Mouse (Mus musculus) kidney, adult 8-10 months (tissue): ENCODE measurements around the gene Gm4894.

ENCODE experiments used
- DNase-seq, 2 experiments: peaks; one replicate each; pipeline ENCODE4 v3.0.0; 2022

Gm4894 gene

DNA sequence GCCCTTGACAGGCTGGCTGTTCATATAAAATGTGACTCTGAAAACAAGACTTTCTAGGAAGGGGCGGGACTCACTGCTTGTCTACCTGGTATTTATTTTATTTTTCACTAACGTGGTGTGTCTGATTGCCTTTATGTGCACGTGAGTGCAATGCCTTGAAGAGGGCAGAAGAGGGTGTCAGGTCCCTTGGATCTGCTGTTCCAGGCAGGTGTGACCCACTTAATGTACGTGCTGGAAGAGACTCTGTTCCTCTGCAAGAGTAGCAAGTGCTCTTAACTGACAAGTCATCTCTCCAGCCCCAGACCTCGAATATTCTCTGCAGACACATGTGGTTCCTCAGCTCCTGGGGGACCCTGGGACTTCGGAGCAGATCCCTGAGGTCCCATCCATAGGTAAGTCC, at the start of gene Gm4894:
Gm4894 (plus strand) TSS at position 301 of the 400 bp plus-strand sequence.
- no peak for DNase-seq

DNA sequence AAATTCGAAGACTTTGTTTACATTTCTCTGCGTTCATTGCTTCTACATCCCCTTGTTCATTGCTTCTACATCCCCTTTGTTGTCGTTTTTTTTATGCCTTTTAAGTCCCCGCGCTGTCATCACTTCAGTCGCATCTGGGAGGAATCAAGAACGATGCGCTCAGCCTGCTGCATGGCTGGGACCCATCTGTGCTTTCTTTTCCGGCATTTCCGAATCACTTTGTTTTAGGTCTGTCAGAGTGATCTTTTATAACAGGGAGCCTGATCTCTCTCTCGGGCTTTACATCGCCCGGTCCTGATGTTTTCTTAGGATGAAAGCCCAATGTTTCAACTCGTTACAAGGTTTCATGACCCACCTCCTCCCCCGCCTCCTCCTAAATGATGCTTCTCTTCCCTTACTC, 44.0 kb upstream of the Gm4894 start:
- no peak for DNase-seq

DNA sequence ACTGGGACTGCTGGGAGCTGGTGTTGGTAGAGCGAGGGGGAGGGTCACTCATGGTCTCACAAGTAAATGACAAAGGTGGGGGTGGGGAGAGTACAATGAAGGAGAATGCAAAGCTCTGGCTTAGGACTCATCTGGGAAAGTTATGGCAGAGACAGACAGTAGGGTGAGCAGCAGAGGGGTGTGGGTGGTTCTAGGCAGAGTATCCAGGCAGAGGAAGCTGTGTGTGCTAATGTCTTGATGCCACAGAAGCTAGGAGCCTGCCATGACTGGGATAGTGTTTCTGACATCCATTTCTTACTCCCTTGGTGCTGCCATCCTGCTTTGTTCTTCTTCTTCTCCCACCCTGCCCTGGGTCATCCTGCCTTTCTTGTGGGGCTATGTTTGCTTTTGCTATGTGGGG, 38.8 kb upstream of the Gm4894 start:
- DNase-seq: no peak

DNA sequence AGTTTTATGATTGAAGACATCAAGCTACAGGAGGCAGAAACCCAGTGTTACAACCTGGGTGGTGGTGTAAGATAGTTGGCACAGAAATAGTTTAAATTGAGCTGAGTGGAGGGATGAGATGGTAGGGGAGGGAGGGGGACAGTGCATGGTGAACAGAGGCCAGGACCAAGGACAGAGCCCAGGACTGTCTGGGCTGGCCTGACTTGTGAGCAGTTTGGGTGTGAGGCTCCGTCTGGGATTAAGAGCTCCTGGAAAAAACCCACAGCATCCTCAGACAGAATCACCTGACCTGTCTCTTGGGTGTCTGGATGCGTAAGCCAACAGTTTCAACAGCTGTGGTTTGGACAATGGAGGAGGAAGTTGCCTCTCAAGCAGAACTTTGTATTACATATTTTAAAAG, 35.6 kb upstream of the Gm4894 start:
- no peak for DNase-seq

DNA sequence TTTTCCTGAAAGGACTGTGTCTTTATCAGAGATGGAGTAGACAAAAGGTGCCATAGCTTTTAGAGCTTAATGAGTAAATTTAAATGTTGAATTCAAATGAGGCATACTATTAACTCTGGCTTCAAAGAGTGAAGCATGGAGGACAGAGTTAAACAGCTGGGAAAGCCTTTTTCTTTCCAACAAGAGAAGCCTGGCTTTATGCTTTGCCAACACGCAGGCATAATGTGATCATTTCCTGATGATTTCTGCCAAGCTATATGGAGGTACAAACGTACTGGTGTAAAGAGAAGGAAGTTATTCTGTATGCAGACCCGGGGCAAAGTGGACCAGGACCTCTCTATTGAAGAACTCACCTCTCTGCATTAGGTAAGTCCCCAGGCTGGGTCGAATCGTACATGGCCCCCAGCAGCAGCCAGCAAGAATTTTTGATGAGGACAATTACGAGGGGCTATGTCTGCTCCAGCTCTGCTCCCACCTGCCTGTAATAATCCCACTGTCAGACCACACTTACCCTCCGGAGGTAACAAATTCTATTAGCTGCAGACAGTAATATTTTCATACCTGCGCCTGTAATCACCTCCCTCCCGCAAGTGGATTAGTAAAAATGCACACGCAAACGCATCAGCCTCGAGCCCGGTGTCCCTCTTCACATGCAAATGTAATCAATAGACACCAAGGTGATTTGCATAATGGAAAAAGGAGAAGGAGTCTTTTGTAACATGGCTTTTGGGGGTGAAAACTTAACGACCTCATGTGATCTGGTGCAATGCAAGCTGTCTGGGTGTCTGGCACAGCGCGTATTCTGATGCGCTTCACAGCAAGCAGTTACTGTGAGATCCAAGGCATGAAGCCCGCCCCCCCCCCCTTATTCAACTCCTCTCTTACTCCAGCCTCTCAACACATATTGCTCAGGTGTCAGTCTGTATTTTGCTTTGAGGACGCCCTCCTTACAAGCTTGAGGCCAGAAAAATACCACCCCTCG, 32.4 kb upstream of the Gm4894 start:
- DNase-seq: no peak

DNA sequence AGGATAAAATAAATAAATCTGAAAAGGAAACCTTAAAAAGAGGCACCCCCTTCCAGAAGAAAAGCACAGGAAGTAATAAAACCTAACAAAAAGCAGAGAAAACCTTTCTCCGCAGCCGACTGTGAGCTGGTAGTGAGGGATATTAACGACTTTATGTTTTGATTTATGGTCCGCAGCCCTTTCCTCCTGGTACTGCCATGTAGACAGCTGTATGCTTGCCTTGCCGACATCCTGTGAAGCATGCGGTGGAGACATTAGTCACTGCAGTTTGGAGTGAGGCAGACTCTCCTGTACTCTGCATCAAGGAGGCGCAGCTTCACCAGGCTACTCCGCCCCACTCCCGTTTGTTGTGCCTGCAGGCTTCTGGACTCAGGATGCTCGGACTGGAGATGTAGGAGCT, 25.8 kb upstream of the Gm4894 start:
- no peak for DNase-seq

DNA sequence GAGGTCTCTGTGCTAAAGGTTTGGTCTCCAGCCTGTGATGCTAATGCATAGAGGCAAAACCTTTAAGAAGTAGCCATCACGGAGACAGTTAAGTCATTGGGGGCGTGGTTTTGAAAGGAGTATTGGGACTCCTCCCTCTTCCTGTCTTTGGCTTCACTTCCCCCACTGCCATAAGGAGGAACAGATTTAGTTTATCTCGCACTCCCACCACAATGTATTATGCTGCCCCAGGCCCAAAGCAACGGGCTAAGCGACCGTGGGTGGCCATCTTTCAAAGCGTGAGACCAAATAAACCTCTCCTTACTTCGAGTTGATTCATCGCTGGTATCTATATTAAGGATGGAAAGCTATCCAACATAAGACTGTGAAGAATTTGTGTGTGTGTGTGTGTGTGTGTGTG, 22.9 kb upstream of the Gm4894 start:
- no peak for DNase-seq

DNA sequence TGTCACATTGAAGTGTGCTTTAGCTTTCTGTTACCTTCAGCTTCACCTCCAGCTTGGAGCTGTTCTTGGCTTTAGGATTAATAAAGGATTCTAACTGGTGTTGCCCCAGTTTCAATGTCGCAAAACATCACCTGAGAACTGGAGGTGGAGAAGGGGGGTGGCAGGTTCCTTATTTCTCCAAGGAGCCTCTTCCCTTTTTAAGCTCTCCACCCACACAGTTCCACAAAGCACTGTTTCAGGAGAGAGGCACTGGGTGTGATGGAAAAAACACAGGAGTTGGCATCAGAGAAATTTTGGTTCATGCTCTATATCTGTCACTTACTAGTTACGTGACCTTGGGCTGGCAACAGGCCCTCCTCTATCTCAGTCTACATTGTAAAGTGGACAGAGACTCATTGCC, 21.3 kb upstream of the Gm4894 start:
- no peak for DNase-seq

DNA sequence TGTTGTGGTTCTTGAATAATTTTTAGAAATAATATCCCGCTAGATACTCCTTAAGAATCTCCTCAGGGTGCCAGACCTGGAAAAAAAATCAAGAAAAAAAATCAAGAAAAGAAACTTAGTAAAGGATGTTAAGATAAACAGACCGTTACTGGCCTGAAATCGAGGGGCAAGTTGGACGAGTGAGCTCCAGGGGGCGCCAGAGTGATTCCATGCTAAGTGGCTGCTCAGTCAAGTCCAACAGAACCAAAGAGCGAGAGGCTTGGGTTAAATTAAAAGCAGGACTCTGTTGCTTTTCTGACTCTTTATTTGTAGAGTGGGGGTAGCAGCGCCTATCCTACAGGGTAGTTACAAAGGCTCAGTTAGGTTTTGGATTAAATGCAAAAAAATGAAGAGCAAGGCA, 3.5 kb upstream of the Gm4894 start:
- peak; percentile 37 to 69 for DNase-seq

DNA sequence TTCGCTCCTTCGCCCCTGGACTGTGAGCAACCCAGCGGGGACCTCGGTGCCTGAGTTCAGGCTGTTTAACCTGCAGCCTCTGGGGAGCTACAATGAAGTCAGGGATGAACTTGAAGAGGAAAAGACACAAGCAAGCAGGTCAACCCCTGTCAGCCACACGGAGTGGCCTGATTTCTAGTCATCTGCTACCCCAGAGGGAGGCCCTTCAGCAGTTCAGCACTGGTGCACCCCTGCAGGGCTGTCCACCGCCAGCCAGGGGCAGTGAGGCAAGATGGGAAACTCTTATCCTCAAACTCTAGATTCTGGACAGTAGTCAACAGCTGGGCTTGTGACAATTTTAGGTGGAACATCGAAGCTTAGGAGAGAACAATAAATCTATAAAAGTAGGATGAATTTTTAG, 18.6 kb downstream of the Gm4894 start:
- DNase-seq: no peak

DNA sequence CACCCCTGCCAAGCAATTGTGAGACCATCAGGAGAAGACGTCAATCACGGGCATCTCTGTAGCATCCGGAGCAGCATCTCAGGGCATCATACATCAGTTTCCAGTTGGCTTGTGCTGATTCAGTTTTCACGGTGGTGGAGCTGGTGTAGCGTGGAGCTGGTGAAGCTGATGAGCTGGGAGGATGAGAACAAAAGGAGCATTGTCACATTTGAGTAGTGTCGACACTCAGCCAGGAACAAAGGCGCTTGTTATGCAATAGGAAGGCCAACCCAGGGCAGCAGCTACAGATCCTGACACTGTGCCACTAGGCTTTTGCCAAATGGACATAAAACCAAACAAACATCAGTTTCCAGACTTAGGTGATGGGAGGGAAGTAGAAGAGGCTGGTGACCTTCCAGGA, 23.2 kb downstream of the Gm4894 start:
- DNase-seq: no peak

DNA sequence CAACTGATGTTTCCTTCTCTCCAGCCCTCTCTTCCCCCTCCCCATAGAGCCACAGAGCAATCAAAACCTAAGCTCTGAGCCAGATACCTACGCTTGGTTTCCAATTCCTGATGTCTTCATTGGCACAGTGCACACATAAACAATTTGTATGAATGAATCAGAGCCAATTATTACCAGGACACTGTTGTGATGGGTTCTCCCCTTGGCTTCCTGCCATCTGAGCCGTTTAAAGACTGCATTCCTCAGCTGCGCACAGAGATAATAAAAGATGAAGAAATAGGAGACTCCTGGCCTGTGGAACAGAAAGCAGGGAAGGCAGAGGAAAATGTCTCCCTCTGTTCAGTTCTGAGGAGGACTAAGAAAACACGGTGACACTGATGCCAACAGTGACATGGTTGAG, 25.6 kb downstream of the Gm4894 start:
- DNase-seq: no peak

DNA sequence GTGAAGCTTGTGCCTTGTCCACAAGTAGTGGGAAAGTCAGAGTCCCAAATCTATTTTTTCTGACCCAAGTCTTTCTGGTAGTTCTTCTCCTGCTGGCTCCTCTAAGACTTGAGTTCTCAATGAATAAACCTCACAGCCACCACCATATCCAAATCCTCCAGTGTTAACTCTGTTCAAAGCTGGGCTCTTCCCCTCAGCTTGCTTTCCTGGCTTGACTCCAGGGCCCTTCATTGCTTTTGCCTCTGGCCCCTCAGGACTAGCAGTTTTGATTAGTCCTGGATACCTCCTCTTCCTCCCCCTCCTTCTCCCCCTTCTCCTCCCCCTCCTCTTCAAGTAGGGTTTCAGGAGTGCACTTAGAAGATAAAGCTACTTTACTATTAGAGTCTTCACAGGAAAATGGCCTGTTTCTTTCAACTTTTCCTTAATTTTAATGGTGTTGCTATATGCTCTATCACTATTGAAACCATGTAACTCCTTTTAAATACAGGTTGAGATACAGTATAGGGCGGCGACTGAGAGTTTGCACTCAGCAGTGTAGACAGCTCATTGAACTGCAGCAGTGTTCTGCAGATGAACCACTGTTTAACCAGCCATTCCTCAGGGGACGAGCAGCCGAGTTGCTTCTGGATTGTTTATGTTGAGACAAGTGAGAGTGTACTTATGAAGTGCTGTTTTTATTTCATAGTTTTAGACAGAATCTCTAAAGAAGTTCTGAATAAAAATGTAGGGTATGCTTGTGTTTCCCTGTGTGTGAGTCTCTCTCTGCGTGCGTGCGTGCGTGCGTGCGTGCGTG, 26.4 kb downstream of the Gm4894 start:
- DNase-seq: no peak

DNA sequence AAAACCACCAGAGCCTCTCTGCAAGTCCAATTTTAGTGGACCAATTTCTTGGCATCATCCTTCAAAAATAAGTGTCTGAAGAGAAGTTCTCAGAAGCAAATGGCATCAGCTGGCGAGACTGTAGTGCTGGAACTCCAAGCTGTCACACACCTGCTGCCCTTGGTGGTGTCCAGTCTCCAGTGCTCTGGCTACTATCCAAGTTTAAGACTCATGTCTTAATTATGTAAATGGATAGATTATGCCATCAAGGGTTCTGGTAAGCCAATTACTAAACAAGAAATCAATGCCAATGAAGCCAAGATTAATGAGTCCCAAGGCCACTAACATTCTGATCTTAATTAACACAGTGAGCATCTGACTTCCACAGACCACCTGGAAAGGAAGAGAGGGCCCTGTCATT, 44.8 kb downstream of the Gm4894 start:
- no peak for DNase-seq

DNA sequence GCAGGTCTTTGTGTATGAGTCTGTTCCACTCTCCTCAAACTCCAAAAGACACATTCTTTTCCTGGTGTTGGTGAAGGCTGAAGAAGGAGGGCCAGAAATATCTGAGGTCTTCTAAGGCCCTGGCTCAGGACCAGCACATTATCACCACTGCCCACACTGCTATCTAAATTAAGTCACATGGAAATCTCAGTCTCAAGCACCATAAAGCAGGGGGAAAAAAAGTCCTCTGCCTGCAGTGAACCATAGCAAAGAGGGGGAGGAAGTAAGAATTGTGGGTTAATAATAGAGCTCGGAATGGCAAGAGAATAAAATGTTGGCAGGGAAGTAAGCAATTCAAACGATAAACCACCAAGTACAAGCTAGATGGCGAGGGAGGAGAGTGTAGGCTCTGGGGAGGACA, 57.2 kb downstream of the Gm4894 start:
- DNase-seq: peak in 1 of 2 experiments; percentile 28

DNA sequence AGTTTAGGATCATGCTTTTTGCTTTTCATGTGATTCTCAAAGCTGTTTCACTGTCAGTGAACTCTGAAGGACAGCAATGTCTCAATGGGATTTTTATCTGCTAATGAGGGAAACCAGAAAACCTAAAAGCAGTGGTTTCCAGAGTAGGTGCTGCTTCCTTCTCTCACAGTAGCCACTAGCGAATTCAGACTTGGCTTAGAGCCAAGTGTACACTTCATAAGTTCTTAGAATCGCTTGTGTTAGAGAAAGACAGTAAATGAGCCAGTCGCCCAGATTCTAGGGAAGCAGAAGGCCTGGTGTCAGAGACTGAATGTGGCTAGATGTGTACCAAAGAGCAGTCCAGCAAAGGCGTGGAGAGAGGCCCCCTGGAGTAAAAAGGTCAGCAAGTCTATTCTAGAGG, 60.5 kb downstream of the Gm4894 start:
- no peak for DNase-seq

DNA sequence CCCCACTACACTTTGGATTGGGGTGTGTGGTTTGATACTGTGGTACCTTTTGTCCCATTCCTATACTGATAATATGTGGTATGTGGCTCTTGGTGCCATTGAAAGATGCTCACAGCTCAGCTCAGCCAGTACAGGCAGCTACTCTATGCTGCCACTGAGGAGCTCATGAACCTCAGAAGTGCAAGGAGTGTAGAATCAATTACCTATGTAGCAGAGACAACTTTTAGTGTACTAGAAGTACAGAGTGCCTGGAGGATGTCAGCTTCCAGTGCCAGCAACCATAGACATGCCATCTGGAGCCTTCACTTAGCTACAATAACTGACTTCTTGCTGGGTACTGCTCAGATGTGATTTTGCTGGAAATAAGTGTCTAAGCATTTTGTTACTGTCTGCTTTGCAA, 68.3 kb downstream of the Gm4894 start:
- no peak for DNase-seq
